Mouse (Mus musculus) embryonic facial prominence, embryonic 12.5 days (tissue): Measurements from ENCODE around the gene Gm11437. TPM values are rescaled to one million over a fixed set of nuclear protein-coding genes. Genes with fewer than 3 reads are reported as not detected.

Experiments
- ATAC-seq: fragments of 200-750 bp; cut with Nextera tagmentation; 2 replicates; pipeline ENCODE4 v1.8.0; 2017; ENCODE audit not compliant: insufficient number of reproducible peaks, insufficient read depth, low FRiP score, low TSS enrichment
- H3K27ac ChIP-seq: fragments of 300-500 bp; sonication (generic); 2 replicates; pipeline ENCODE4 v1.5.1; 2016; ENCODE audit warnings: mild to moderate bottlenecking
- H3K27me3 ChIP-seq: fragments of 300-500 bp; sonication (generic); 2 replicates; pipeline ENCODE4 v1.6.1; 2016; ENCODE audit warnings: mild to moderate bottlenecking, moderate library complexity
- H3K36me3 ChIP-seq: fragments of 300-500 bp; sonication (generic); 2 replicates; pipeline ENCODE4 v1.6.1; 2016; ENCODE audit warnings: mild to moderate bottlenecking
- H3K4me1 ChIP-seq: fragments of 300-500 bp; sonication (generic); 2 replicates; pipeline ENCODE4 v1.6.1; 2016
- H3K4me2 ChIP-seq: fragments of 300-500 bp; sonication (generic); replicated peaks from 2 replicates; pipeline ENCODE4 v1.6.1; 2016; ENCODE audit warnings: mild to moderate bottlenecking, moderate library complexity
- H3K4me3 ChIP-seq: fragments of 300-500 bp; sonication (generic); 2 replicates; pipeline ENCODE4 v1.5.1; 2016; ENCODE audit warnings: mild to moderate bottlenecking
- H3K9ac ChIP-seq: fragments of 300-500 bp; sonication (generic); 2 replicates; pipeline ENCODE4 v1.6.1; 2016; ENCODE audit warnings: mild to moderate bottlenecking, moderate library complexity
- H3K9me3 ChIP-seq: fragments of 300-500 bp; sonication (generic); 2 replicates; pipeline ENCODE4 v1.6.1; 2016; ENCODE audit warnings: mild to moderate bottlenecking, moderate library complexity
- polyA plus RNA-seq: library from polyadenylated mRNA; unstranded; fragments of >200 nt; fragmentation: Nextera tagmentation; extraction: Ambion mirVana; gene quantifications from 2 replicates; pipeline ENCODE4 v1.2.1, GENCODE M21; 2016

Gene Gm11437
- polyA plus RNA-seq, 1 experiment from 2014 or later: not detected

DNA sequence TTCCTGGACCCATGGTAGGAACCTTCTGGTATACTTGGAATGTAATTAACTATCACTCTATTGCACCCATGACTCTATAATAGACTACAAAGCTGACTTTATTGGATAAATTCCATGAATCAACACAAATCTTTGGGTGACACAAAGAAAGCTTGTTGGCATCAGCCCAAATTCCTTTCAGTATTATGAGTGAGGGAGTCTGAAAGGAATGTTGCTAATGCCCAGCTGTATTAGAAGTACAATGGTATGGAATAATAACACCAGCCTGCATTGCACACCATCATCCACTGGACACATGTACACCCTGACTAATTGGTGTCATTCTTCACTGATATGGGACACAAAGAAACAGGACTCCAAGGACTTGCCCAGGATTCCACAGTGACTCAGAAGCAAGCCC is 66.1 kb downstream of the Gm11437 start:
- Histone ChIP-seq H3K36me3 (peaks cover 67% of the 10 kb centered on the region), H3K4me3 (no peak overlapping the region), H3K4me1 (no peaks in the 10 kb centered on the region), H3K27ac (no peak overlapping the region), H3K4me2 (no peak overlapping the region), H3K9me3 (no peaks in the 10 kb centered on the region), H3K27me3 (no peaks in the 10 kb centered on the region), H3K9ac (no peak overlapping the region)
- ATAC-seq: no peak

Other genes starting within 250 kb of the Gm11437 start
- gene Ddx52, start 225.4 kb downstream of the Gm11437 start, polyA plus RNA-seq: 39.8 and 42.2 TPM in 2 replicates
- gene Synrg, start 203.0 kb downstream of the Gm11437 start, polyA plus RNA-seq: 11.8 and 13.2 TPM in 2 replicates
- gene Dusp14, start 98.2 kb downstream of the Gm11437 start, polyA plus RNA-seq: 13.5 and 16.0 TPM in 2 replicates
- 42.8 and 43.2 TPM in 2 replicates for gene Tada2a, start 37.9 kb downstream of the Gm11437 start, polyA plus RNA-seq
- gene Acaca, start 37.8 kb downstream of the Gm11437 start, polyA plus RNA-seq: 24.8 and 26.4 TPM in 2 replicates